Mouse (Mus musculus) embryonic facial prominence, embryonic 15.5 days (tissue): ENCODE results near the gene Rpl23a. TPM values are rescaled to one million over a fixed set of nuclear protein-coding genes. Genes with fewer than 3 reads are reported as not detected.

Experiments used
- ATAC-seq: fragments of 200-750 bp; cut with Nextera tagmentation; 2 replicates; pipeline ENCODE4 v1.8.0; 2017; ENCODE audit warnings: low read depth, moderate TSS enrichment; ENCODE audit not compliant: insufficient number of reproducible peaks, low FRiP score, low TSS enrichment
- H3K27ac ChIP-seq: fragments of 300-500 bp; sonication (generic); replicated peaks from 2 replicates; pipeline ENCODE4 v1.5.1; 2015; ENCODE audit warnings: mild to moderate bottlenecking, inconsistent platforms
- H3K27me3 ChIP-seq: fragments of 300-500 bp; sonication (generic); 2 replicates; pipeline ENCODE4 v1.6.1; 2015; ENCODE audit warnings: inconsistent platforms
- H3K36me3 ChIP-seq: fragments of 300-500 bp; sonication (generic); 2 replicates; pipeline ENCODE4 v1.6.1; 2015; ENCODE audit warnings: mild to moderate bottlenecking, inconsistent platforms
- H3K4me1 ChIP-seq: fragments of 300-500 bp; sonication (generic); 2 replicates; pipeline ENCODE4 v1.6.1; 2015; ENCODE audit warnings: inconsistent platforms
- H3K4me2 ChIP-seq: fragments of 300-500 bp; sonication (generic); replicated peaks from 2 replicates; pipeline ENCODE4 v1.6.1; 2015; ENCODE audit warnings: mild to moderate bottlenecking, inconsistent platforms
- H3K4me3 ChIP-seq: fragments of 300-500 bp; sonication (generic); replicated peaks from 2 replicates; pipeline ENCODE4 v1.5.1; 2015; ENCODE audit warnings: mild to moderate bottlenecking, inconsistent platforms
- H3K9ac ChIP-seq: fragments of 300-500 bp; sonication (generic); 2 replicates; pipeline ENCODE4 v1.6.1; 2015; ENCODE audit warnings: inconsistent platforms
- H3K9me3 ChIP-seq: fragments of 300-500 bp; sonication (generic); replicated peaks from 2 replicates; pipeline ENCODE4 v1.6.1; 2016; ENCODE audit warnings: inconsistent platforms
- WGBS: fragments of 180-500 bp; shearing (Covaris S2); methylation state at CpG from one replicate; pipeline ENCODE4 v1.1.7; 2015; 5-methylcytosine and 5-hydroxymethylcytosine counted together
- polyA plus RNA-seq: library from polyadenylated mRNA; unstranded; fragments of >200 nt; fragmentation: Nextera tagmentation; extraction: Ambion mirVana; gene quantifications from 2 replicates; pipeline ENCODE4 v1.2.1, GENCODE M21; 2015

Rpl23a gene
- polyA plus RNA-seq, 1 experiment from 2014 or later, result 1,410 TPM

- no peak overlapping the region for H3K4me2 ChIP-seq
- H3K27me3 ChIP-seq, result no peaks in the 10 kb centered on the region
- H3K27ac ChIP-seq, result no peak overlapping the region
- no peak overlapping the region for H3K9ac ChIP-seq
- H3K36me3 ChIP-seq, result peaks cover 59% of the 10 kb centered on the region
- ATAC-seq, result no peak
- H3K4me3 ChIP-seq, result no peak overlapping the region
- peaks cover 48% of the 10 kb centered on the region for H3K4me1 ChIP-seq
- no peaks in the 10 kb centered on the region for H3K9me3 ChIP-seq
- WGBS, result 57% methylated on average over 6 of the region's 6 CpGs
Observed at GRCm38 (mm10) chr11:78156156-78156699, 27.2 kb downstream of the Rpl23a start.

GRCm38 (mm10) chr11:78155674-78156073, 27.7 kb downstream of the Rpl23a start:
- H3K4me3 ChIP-seq, result no peak overlapping the region
- 62% methylated on average over 5 of the region's 5 CpGs for WGBS
- ATAC-seq, result no peak

GRCm38 (mm10) chr11:78153778-78154177, 29.6 kb downstream of the Rpl23a start:
- Histone ChIP-seq H3K9ac (no peak overlapping the region), H3K4me2 (no peak overlapping the region), H3K4me3 (no peak overlapping the region), H3K36me3 (peaks cover 56% of the 10 kb centered on the region), H3K27ac (no peak overlapping the region; the same call in 1 of the 2 replicates), H3K27me3 (no peaks in the 10 kb centered on the region), H3K9me3 (no peaks in the 10 kb centered on the region), H3K4me1 (peaks cover 29% of the 10 kb centered on the region)
- no peak for ATAC-seq
- WGBS, result 87% methylated on average over 13 of the region's 13 CpGs

More at GRCm38 (mm10) chr11:78155674-78156073, 27.7 kb downstream of the Rpl23a start:
- H3K9me3 ChIP-seq, result no peaks in the 10 kb centered on the region
- no peak overlapping the region for H3K4me2 ChIP-seq
- H3K4me1 ChIP-seq, result peaks cover 43% of the 10 kb centered on the region
- peak overlapping the region; percentile 39 for H3K27ac ChIP-seq
- H3K36me3 ChIP-seq, result peaks cover 59% of the 10 kb centered on the region
- no peaks in the 10 kb centered on the region for H3K27me3 ChIP-seq
- no peak overlapping the region for H3K9ac ChIP-seq

GRCm38 (mm10) chr11:78152299-78153231, 30.8 kb downstream of the Rpl23a start:
- Histone ChIP-seq H3K9me3 (no peaks in the 10 kb centered on the region), H3K27ac (peak overlapping the region; percentile 81), H3K36me3 (peaks cover 54% of the 10 kb centered on the region), H3K9ac (no peak overlapping the region), H3K4me3 (no peak overlapping the region), H3K4me2 (no peak overlapping the region), H3K4me1 (peaks cover 28% of the 10 kb centered on the region), H3K27me3 (no peaks in the 10 kb centered on the region)
- WGBS, result 43% methylated on average over 9 of the region's 9 CpGs
- ATAC-seq, result no peak

DNA sequence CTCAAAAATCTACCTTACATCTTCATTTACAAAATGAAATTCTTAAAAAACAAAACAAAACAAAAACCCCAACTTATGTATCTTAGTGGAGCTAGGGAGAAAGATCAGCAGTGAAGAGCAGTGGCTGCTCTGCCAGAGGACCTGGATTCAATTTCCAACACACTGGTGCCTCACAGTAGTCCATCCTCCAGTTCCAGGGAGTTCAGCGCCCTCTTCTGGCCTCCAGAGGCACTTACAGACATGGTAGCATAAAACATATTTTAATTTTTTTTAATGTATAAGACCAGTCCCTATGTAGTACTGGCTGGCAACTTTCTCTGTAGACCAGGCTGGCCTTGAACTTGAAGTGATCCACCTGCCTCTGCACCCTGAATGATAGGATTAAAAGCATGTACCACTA, 32.2 kb downstream of the Rpl23a start:
- Histone ChIP-seq H3K27me3 (no peaks in the 10 kb centered on the region), H3K4me1 (peaks cover 25% of the 10 kb centered on the region), H3K4me3 (no peak overlapping the region), H3K9ac (no peak overlapping the region), H3K36me3 (peaks cover 50% of the 10 kb centered on the region), H3K9me3 (no peaks in the 10 kb centered on the region), H3K4me2 (no peak overlapping the region), H3K27ac (no peak overlapping the region)
- 29% methylated on average over 1 of the region's 1 CpGs for WGBS
- ATAC-seq, result no peak

DNA sequence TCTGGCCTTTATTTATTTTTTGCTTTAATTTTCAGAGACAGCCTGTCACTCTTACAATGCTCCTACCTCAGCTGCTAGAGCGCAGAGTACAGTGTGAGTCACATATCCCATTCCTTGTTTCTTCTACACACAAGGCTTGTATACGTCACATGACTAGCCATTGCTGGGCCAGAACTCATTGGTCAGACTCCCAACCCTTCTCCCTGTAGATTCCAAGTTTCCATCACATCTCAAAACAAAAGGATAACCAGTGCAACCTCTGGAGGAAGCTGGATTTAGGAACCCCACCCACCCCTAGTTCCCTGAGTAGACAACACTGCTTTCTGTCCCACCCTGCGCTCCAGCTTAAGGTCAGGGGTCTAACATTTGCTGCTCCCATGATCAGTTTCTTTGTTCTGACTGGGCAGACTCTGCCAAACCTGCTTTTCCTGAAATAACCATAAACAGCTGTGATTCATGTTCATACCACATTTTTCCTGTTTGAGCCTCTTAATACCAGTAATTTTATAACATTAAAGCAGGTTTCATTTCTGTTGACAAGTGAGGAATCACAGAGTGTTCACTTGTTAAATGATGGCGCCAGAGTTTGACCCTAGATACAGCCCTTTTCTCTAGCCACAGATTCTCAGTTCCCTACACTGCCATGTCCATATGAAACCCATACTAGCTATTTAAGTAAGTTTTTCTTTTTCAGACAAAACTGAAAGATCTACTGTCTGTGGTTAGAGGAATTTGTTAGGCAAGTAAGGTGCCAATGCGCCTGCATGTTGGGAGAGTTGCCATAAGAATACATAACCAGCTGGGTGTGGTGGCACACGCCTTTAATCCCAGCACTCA, 36.5 kb downstream of the Rpl23a start:
- Histone ChIP-seq H3K4me1 (peaks cover 1% of the 10 kb centered on the region), H3K4me3 (no peak overlapping the region), H3K36me3 (peaks cover 67% of the 10 kb centered on the region), H3K27ac (peak overlapping the region; percentile 34; the same call in 1 of the 2 replicates), H3K9me3 (no peaks in the 10 kb centered on the region), H3K27me3 (no peaks in the 10 kb centered on the region), H3K9ac (no peak overlapping the region), H3K4me2 (no peak overlapping the region)
- no peak for ATAC-seq
- WGBS, result 72% methylated on average over 6 of the region's 6 CpGs

- H3K4me1 ChIP-seq, result no peaks in the 10 kb centered on the region; the same call in 1 of the 2 replicates
- no peak overlapping the region for H3K9ac ChIP-seq
- ATAC-seq, result no peak
- no peaks in the 10 kb centered on the region for H3K9me3 ChIP-seq
- H3K4me2 ChIP-seq, result no peak overlapping the region
- WGBS, result 79% methylated on average over 5 of the region's 5 CpGs
- no peaks in the 10 kb centered on the region for H3K27me3 ChIP-seq
- H3K27ac ChIP-seq, result 0 out of 2 replicates have a peak overlapping the region, but pooled peaks have one; percentile 22
- H3K36me3 ChIP-seq, result peaks cover 66% of the 10 kb centered on the region
- H3K4me3 ChIP-seq, result no peak overlapping the region
Observed at GRCm38 (mm10) chr11:78146168-78146567, 37.2 kb downstream of the Rpl23a start.

GRCm38 (mm10) chr11:78143520-78143919, 39.9 kb downstream of the Rpl23a start:
- Histone ChIP-seq H3K4me3 (no peak overlapping the region), H3K9ac (no peak overlapping the region), H3K4me1 (no peaks in the 10 kb centered on the region; the same call in 1 of the 2 replicates), H3K4me2 (no peak overlapping the region), H3K9me3 (no peaks in the 10 kb centered on the region), H3K27ac (no peak overlapping the region), H3K36me3 (peaks cover 44% of the 10 kb centered on the region), H3K27me3 (no peaks in the 10 kb centered on the region)
- WGBS, result 88% methylated on average over 2 of the region's 2 CpGs
- no peak for ATAC-seq

DNA sequence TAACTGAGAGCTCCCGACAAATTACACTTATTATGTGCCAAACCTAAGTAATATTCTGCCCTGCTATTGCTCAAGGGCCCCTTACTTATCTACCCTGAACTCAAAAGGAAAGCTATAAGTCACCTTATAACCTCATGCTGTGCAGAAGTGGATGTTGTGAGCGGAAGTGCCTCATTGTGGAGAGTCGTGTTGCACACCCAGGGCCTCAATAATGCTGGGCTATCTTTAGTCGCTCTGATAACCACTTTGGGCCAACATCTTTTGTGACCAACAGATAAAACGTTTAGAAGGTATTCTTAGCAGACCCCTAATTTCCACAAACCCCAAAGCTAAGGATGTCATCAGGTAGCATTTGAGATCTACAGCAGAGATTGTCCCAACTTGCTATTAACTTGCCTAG, 42.7 kb downstream of the Rpl23a start:
- no peaks in the 10 kb centered on the region for H3K4me1 ChIP-seq
- H3K9ac ChIP-seq, result no peak overlapping the region
- H3K4me2 ChIP-seq, result no peak overlapping the region
- no peaks in the 10 kb centered on the region for H3K9me3 ChIP-seq
- H3K27ac ChIP-seq, result no peak overlapping the region
- H3K27me3 ChIP-seq, result no peaks in the 10 kb centered on the region
- 74% methylated on average over 5 of the region's 5 CpGs for WGBS
- ATAC-seq, result no peak
- H3K36me3 ChIP-seq, result peaks cover 27% of the 10 kb centered on the region
- H3K4me3 ChIP-seq, result no peak overlapping the region

GRCm38 (mm10) chr11:78138023-78138422, 45.4 kb downstream of the Rpl23a start:
- Histone ChIP-seq H3K4me2 (no peak overlapping the region), H3K27me3 (no peaks in the 10 kb centered on the region), H3K9ac (no peak overlapping the region), H3K9me3 (no peaks in the 10 kb centered on the region), H3K36me3 (peaks cover 2% of the 10 kb centered on the region; the same call in 1 of the 2 replicates), H3K27ac (no peak overlapping the region), H3K4me1 (no peaks in the 10 kb centered on the region), H3K4me3 (no peak overlapping the region)
- 89% methylated on average over 3 of the region's 3 CpGs for WGBS
- ATAC-seq, result no peak

DNA sequence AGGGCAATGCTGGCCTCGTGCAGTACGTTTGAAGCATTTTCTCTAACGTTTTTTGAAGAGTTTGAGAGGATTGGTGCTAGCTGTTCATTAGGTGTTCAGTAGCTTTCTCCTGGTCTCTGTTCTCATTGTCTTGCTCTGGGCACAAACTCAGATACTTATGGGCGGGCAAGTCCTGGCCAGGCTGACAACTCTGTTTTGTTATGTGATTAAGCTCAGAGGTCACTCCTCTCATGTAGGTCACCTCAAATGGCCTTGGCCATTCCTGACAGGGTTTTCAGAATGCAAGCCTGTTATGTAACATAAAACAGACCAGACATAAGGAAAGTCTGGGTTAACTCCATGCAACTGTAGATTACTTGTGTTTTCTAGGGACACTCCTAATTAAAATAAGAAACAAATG, 45.8 kb downstream of the Rpl23a start:
- no peak overlapping the region for H3K4me2 ChIP-seq
- no peak for ATAC-seq
- WGBS, result 77% methylated on average over 4 of the region's 4 CpGs
- no peaks in the 10 kb centered on the region for H3K27me3 ChIP-seq
- no peaks in the 10 kb centered on the region for H3K9me3 ChIP-seq
- H3K9ac ChIP-seq, result no peak overlapping the region
- H3K36me3 ChIP-seq, result no peaks in the 10 kb centered on the region
- no peaks in the 10 kb centered on the region for H3K4me1 ChIP-seq
- no peak overlapping the region for H3K4me3 ChIP-seq
- no peak overlapping the region for H3K27ac ChIP-seq
